Mouse (Mus musculus) gastrocnemius, postnatal 10 days (tissue): Measurements from ENCODE around the gene Edem1. TPM values are rescaled to one million over a fixed set of nuclear protein-coding genes. Genes with fewer than 3 reads are reported as not detected.

ENCODE experiments used
- DNase-seq: peaks from one replicate; pipeline ENCODE4 v3.0.0; 2021; ENCODE audit warnings: mixed read lengths
- total RNA-seq, 2 experiments: library from RNA; stranded (reverse); gene quantifications; 2 replicates each; pipeline ENCODE4 v1.2.3; 2021

Gene Edem1
- total RNA-seq, 2 experiments from 2014 or later, result 12.6 to 20.3 TPM

DNA sequence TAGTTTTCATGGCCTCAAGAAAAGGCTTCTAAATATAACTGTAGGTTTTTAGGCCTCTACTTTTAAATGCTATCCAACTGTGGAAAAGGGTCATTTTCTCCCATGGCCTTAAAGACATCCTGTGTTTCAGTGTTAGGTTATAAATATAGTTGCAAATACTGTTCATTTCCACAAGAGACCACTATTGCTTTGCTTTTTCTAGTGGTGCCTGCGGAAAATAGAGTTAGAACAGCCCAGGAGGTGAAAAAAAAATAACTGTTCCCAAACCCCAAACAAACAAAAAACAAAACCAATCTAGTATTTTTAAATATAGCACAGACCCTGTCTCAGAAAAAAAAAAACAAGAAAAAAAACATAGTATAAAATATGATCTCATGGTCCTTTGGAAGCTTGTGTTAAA, 46.9 kb downstream of the Edem1 start:
- DNase-seq, result no peak

GRCm38 (mm10) chr6:108876052-108876451, 47.6 kb downstream of the Edem1 start:
- no peak for DNase-seq

DNA sequence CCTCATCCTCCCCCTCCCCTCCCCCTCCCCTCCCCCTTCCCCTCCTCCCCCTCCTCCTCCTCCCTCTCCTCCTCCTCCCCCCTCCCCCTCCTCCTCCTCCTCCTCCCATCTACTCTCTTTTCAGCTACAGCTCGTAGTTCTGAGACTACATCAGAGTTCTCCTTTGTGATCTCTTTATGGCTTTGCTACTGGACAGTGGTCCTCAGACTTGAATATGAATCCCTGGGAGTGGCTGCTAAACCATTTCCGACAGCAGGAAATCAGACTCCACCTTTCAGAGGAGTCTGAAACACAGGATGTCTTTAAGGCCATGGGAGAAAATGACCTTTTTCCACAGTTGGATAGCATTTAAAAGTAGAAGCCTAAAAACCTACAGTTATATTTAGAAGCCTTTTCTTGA, 48.0 kb downstream of the Edem1 start:
- DNase-seq, result no peak

DNA sequence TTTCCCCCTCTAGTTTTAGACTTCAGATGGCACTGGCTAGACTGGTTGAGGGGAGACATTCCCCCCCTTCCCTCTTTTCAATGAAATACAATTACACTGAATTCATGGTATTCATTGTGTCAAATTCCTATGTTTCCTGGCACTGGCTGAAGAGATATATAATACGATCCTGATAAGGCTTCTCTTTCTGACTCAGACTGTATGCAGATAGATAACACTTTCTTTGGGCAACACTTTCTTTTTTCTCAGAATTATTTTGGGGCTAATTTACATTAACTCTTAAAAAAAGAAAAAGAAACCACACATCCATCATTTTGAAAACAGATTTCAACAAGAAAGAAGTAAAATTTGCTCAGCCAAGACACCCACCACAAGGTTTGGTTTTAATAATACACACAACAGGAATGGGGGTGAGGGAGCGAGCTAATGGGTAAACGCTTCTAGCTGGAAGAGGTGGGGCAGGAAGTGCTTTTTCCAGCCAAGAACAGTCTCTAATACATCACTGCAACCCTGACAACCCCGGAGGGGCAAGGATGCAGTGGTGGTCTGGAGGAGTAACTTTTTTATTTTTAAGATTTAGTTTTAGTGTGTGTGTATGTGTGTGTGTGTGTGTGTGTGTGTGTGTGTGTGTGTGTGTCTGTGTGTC, 52.0 kb downstream of the Edem1 start:
- DNase-seq, result no peak

GRCm38 (mm10) chr6:108881074-108881473, 52.6 kb downstream of the Edem1 start:
- no peak for DNase-seq

DNA sequence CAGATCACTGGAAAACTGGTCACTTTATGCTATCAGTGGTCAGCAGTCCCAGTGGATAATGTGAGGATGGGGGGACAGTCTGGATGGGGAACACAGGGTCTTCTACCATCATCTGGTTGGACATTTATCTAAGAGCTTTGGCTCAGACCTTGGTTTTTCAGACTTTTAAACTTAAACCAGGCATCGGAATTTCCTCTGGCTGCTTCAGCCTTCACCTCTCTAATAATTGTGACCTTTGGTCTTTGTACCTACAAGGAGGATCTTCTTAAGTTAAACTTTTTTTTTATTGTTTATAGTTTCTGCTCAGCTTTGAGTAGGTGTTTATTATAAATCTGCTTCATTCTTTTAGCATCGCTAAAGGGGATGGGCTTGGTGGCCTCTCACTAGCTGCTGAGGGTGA, 55.4 kb downstream of the Edem1 start:
- no peak for DNase-seq

GRCm38 (mm10) chr6:108884603-108885002, 56.2 kb downstream of the Edem1 start:
- DNase-seq, result no peak

DNA sequence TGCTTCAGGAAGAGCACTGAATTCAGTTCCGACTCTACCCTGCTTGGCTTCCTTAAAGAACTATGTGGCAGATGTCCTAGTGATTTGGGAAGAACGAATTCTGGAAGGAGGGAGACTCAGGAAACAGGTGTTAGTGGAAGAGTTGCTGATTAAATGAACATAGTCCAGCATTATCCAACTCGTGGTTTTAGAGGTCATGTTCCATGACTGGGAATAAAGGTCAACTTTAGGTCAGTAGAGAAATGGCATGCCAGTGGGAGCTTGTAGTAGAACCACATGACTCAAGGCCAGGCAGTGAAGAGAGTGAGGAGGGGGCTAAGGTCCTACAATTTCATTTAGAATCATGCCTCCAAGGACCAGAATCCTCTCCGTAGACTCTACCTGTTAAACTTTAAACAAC, 57.9 kb downstream of the Edem1 start:
- no peak for DNase-seq

GRCm38 (mm10) chr6:108892589-108892988, 64.1 kb downstream of the Edem1 start:
- no peak for DNase-seq

DNA sequence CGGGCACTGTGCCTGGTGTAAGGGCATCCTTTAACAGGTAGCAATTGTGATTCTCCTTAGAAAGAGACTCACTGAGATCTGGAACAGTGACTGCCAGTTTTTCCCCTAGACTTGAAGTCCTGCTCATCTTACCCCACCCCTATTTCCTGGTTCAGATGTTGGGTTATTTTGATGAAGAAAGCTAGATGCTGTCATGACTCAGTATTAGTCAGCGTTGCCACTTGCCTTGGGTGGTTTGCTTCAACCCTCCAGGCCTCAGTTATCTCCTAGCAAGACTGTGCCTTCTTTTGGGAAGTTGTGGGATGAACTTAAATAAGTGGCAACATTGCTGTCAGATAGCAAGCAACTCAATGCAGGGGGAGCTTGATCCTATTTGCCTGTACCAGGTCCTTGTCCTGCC, 66.7 kb downstream of the Edem1 start:
- DNase-seq, result no peak

GRCm38 (mm10) chr6:108895976-108896375, 67.5 kb downstream of the Edem1 start:
- no peak for DNase-seq

- DNase-seq, result no peak
Observed at GRCm38 (mm10) chr6:108896525-108897087, 68.2 kb downstream of the Edem1 start.

DNA sequence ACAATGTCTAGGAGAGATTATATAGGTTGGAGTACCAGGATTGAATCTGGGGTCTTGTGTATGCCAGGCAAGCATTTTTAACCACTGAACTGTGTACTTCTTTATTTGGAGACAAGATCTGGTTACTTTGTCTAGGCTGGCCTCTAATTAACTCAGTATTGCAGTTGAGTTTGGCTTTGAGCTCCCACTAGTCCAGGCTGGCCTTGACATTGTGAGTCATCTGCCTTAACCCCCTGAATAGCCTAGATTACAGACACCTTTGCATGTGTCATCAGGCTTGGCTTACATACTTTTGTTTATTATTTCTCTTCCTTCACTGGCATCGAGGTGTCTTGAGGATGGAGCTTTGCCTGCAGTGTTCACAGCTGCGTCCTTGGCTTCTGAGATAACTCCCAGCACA, 70.8 kb downstream of the Edem1 start:
- no peak for DNase-seq

GRCm38 (mm10) chr6:108902124-108902523, 73.7 kb downstream of the Edem1 start:
- DNase-seq, result no peak

- DNase-seq, result no peak
Observed at GRCm38 (mm10) chr6:108903280-108903679, 74.8 kb downstream of the Edem1 start.

DNA sequence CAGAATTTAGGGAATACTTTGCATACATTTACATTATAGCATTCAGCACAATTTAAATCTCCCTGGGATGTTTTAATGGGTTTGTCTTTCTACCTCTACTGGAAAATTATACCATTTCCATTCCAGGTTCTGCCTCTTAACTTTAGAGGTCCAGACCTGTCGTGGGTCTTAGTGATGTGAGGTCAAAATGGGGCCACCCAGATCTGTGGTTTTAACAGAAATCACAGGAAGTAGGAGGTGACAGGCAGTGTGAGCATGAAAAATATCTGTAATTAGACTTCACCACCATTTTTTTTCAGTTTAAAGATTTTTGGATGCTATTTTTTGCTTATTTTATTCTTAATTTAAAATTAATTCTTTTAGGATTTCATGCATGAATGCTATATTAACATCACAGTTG, 78.1 kb downstream of the Edem1 start:
- no peak for DNase-seq

Other genes with a start within 250 kb of the Edem1 start
- 10 to 100 TPM; 60.4 to 64.9 TPM for gene Bhlhe40, start 168.0 kb upstream of the Edem1 start, total RNA-seq
- 10 to 100 TPM; 70.5 to 75.3 TPM for gene Arl8b, start 45.5 kb upstream of the Edem1 start, total RNA-seq